Mouse (Mus musculus) stomach, postnatal 0 days (tissue): ENCODE measurements at regions not wholly inside any gene's neighbourhood (a gene's known extent, or its start where the extent isn't known, plus 50 kb on each side); places are given as distances from the start of the nearest gene placed in this dataset.

Experiments
- ATAC-seq: fragments of 200-750 bp; cut with Nextera tagmentation; 2 replicates; pipeline ENCODE4 v1.8.0; 2017; ENCODE audit not compliant: low FRiP score, low TSS enrichment
- DNase-seq: peaks from one replicate; pipeline ENCODE4 v3.0.0-alpha.2; 2016; ENCODE audit warnings: low spot score
- H3K27ac ChIP-seq: fragments of 300-500 bp; sonication (generic); replicated peaks from 2 replicates; pipeline ENCODE4 v1.5.1; 2014; ENCODE audit warnings: mild to moderate bottlenecking, control low read depth
- H3K27me3 ChIP-seq: fragments of 300-500 bp; sonication (generic); 2 replicates; pipeline ENCODE4 v1.6.1; 2014; ENCODE audit warnings: low read length; ENCODE audit not compliant: control insufficient read depth, insufficient read depth
- H3K36me3 ChIP-seq: fragments of 300-500 bp; sonication (generic); 2 replicates; pipeline ENCODE4 v1.6.1; 2014; ENCODE audit warnings: low read length, mixed read lengths; ENCODE audit not compliant: control insufficient read depth, insufficient read depth
- H3K4me1 ChIP-seq: fragments of 300-500 bp; sonication (generic); replicated peaks from 2 replicates; pipeline ENCODE4 v1.6.1; 2014; ENCODE audit warnings: antibody characterized with exemption; ENCODE audit not compliant: control insufficient read depth, insufficient read depth
- H3K4me2 ChIP-seq: fragments of 300-500 bp; sonication (generic); replicated peaks from 2 replicates; pipeline ENCODE4 v1.6.1; 2014; ENCODE audit warnings: low read depth, mild to moderate bottlenecking, control low read depth, moderate library complexity
- H3K4me3 ChIP-seq: fragments of 300-500 bp; sonication (generic); 2 replicates; pipeline ENCODE4 v1.5.1; 2014; ENCODE audit warnings: low read depth, low read length, control low read depth
- H3K9ac ChIP-seq: fragments of 300-500 bp; sonication (generic); 2 replicates; pipeline ENCODE4 v1.6.1; 2014; ENCODE audit warnings: mild to moderate bottlenecking, low read length, control low read depth, mixed read lengths
- H3K9me3 ChIP-seq: fragments of 300-500 bp; sonication (generic); 2 replicates; pipeline ENCODE4 v1.6.1; 2016; ENCODE audit warnings: low read length; ENCODE audit not compliant: control insufficient read depth
- CTCF ChIP-seq: IDR thresholded peaks from 2 replicates; pipeline ENCODE4 v1.5.1; 2016; ENCODE audit warnings: antibody characterized with exemption, low read depth, mild to moderate bottlenecking, moderate library complexity
- EP300 ChIP-seq: optimal IDR thresholded peaks from 2 replicates; pipeline ENCODE3; 2016; ENCODE audit warnings: antibody characterized with exemption
- WGBS: fragments of 180-500 bp; shearing (Covaris S2); extraction: QIAGEN DNeasy Blood & Tissue Kit; methylation state at CpG from one replicate; pipeline ENCODE4 v1.1.7; 2014; 5-methylcytosine and 5-hydroxymethylcytosine counted together

GRCm38 (mm10) chr12:94229894-94230293 is 1462.1 kb upstream of the Flrt2 start:
- no peak overlapping the region for H3K27ac ChIP-seq
- no peak for TF ChIP-seq EP300
- TF ChIP-seq CTCF, result no peak
- WGBS, result 88% methylated on average over 4 of the region's 4 CpGs
- DNase-seq (no peak), ATAC-seq (no peak)
- no peak overlapping the region for H3K4me3 ChIP-seq
- H3K4me1 ChIP-seq, result no peaks in the 10 kb centered on the region
- no peaks in the 10 kb centered on the region for H3K36me3 ChIP-seq
- no peak overlapping the region for H3K9ac ChIP-seq
- H3K4me2 ChIP-seq, result no peak overlapping the region
- no peaks in the 10 kb centered on the region for H3K27me3 ChIP-seq
- H3K9me3 ChIP-seq, result no peaks in the 10 kb centered on the region

- ATAC-seq (no peak), DNase-seq (no peak)
- Histone ChIP-seq H3K4me1 (no peaks in the 10 kb centered on the region), H3K4me3 (no peak overlapping the region), H3K4me2 (no peak overlapping the region), H3K27me3 (no peaks in the 10 kb centered on the region), H3K36me3 (no peaks in the 10 kb centered on the region), H3K9ac (no peak overlapping the region), H3K27ac (no peak overlapping the region), H3K9me3 (no peaks in the 10 kb centered on the region)
- WGBS, result 35% methylated on average over 2 of the region's 2 CpGs
- TF ChIP-seq EP300, result no peak
- no peak for TF ChIP-seq CTCF
Observed at GRCm38 (mm10) chr12:94245366-94245765, 1446.7 kb upstream of the Flrt2 start.

DNA sequence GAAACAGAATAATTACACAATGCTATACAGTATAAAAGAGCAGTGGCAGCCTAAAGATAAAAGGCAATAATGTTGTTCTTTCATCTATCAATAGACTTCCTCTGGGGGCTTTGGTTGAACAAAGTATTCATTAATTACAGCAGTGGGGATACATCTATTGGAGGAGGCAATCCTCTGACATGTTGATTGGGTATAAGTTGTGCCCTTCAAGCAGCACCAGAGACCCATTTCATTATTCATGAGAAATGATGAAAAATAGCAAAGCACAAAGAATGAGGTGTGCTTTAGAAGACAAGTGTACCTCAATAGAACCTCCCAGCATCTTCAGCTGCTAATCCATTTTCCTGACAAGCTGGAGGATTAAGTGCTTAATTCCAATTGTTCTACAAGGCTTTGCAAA is 1444.7 kb upstream of the Flrt2 start:
- H3K4me2 ChIP-seq, result no peak overlapping the region
- TF ChIP-seq EP300, result no peak
- no peak for TF ChIP-seq CTCF
- H3K4me1 ChIP-seq, result no peaks in the 10 kb centered on the region
- no peaks in the 10 kb centered on the region for H3K9me3 ChIP-seq
- H3K27me3 ChIP-seq, result no peaks in the 10 kb centered on the region
- no peak overlapping the region for H3K4me3 ChIP-seq
- no peak overlapping the region for H3K9ac ChIP-seq
- no peaks in the 10 kb centered on the region for H3K36me3 ChIP-seq
- H3K27ac ChIP-seq, result no peak overlapping the region
- DNase-seq, result no peak
- no peak for ATAC-seq

DNA sequence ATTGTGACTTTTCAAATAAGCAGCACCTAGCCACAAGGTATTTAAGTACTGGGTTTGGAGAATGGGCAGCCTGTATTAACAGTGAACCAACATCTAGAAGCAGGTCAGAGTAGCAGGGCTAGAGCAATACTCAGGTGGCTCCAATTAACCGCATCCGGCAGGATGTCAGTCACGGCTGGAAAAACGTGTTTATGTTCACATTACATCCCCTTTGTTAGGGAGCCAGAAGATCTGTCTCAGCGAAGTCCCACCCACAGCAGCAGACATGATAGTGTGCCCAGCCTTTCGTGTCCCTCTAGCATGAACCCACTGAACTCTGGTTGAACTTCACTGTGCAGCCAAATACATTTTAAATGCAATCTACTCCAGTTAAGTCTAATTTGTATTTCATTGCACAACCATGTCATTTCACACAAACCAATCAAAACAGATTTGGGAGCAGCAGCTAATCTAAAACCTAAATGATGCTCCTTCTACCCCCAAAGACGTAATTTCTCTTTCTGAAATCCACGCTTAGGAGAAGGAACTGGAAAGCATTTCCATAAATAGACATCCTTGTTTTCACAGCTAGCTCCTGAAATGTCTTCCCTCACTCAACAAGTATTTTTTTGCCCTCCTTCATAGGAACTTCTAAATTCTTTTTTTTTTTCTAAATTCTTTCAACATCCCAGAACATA is 1438.9 kb upstream of the Flrt2 start:
- no peak for DNase-seq

DNA sequence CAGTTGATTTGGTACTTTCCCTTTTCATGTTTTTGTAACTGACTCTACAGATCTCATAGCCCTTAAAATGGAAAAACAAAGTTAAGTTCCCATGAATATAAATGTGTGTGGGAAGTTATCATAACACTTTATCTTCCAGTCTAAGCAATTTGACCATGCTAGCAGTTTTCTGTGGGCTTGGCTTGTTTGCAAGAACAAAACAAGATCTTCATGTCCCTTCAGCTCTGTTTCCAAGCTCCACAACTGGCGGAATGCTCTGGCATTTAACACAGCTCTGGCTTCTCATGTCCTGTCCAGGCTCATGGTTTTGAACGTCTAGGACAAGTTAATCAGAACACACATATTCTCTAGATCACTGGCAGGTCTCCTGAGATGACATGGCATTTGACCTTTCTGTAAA is 1411.1 kb upstream of the Flrt2 start:
- H3K4me3 ChIP-seq, result no peak overlapping the region
- H3K27me3 ChIP-seq, result no peaks in the 10 kb centered on the region
- no peaks in the 10 kb centered on the region for H3K36me3 ChIP-seq
- no peak for TF ChIP-seq CTCF
- no peak for TF ChIP-seq EP300
- ATAC-seq (no peak), DNase-seq (no peak)
- no peak overlapping the region for H3K4me2 ChIP-seq
- no peaks in the 10 kb centered on the region for H3K9me3 ChIP-seq
- 43% methylated on average over 2 of the region's 2 CpGs for WGBS
- H3K27ac ChIP-seq, result no peak overlapping the region
- H3K9ac ChIP-seq, result no peak overlapping the region
- H3K4me1 ChIP-seq, result no peaks in the 10 kb centered on the region

More for the DNA sequence above, 1438.9 kb upstream of the Flrt2 start:
- no peak overlapping the region for H3K27ac ChIP-seq
- H3K27me3 ChIP-seq, result no peaks in the 10 kb centered on the region
- H3K4me1 ChIP-seq, result no peaks in the 10 kb centered on the region
- no peak for ATAC-seq
- no peak overlapping the region for H3K4me3 ChIP-seq
- no peak overlapping the region for H3K4me2 ChIP-seq
- TF ChIP-seq CTCF (no peak), EP300 (no peak)
- WGBS, result 37% methylated on average over 8 of the region's 8 CpGs
- H3K36me3 ChIP-seq, result no peaks in the 10 kb centered on the region
- no peaks in the 10 kb centered on the region for H3K9me3 ChIP-seq
- H3K9ac ChIP-seq, result no peak overlapping the region

- Histone ChIP-seq H3K27ac (no peak overlapping the region), H3K9ac (no peak overlapping the region), H3K4me1 (no peaks in the 10 kb centered on the region), H3K9me3 (no peaks in the 10 kb centered on the region), H3K4me2 (no peak overlapping the region), H3K36me3 (no peaks in the 10 kb centered on the region), H3K27me3 (no peaks in the 10 kb centered on the region), H3K4me3 (no peak overlapping the region)
- WGBS, result 88% methylated on average over 3 of the region's 3 CpGs
- no peak for DNase-seq
- TF ChIP-seq CTCF (no peak), EP300 (no peak)
- no peak for ATAC-seq
Observed at GRCm38 (mm10) chr12:94282931-94283330, 1409.1 kb upstream of the Flrt2 start.
